In the genomic region with DNA sequence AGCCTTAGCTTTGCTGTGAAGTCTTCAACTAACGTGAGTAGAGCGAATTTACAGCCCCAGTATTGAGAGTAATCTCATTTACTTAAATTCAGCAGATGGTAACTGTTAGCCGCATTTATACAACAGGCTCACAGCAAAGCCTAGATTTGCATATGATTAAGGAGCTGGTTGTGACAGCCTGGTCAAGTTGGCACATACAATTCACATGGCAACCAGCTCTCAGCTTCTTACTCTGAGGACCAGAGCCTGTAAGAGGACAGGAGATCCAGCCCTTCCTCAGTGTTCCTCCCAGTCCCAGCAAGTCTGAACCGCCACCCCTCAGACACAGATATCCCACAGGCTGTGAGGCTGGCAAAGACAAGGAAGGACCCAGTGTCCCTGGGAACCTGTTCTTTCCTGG, we compare ENCODE assay signal across 14 mouse cellular contexts.
A peak's percentile ranks its signal among the peaks of the same experiment; 100 is the strongest.
DNase-seq lines count a peak whose midpoint lies in the region; ATAC-seq and TF ChIP-seq lines count a peak whose summit lies in the region.
"Had no signal": no experiment of that assay in that cellular context is flagged by ENCODE, and none has a peak within 500 bp of the region (broad histone marks: within the 10 kb centered on the region; RNA-seq: fewer than 3 reads in every experiment).

No protein-coding gene starts in this region.

- H3K4me2 ChIP-seq in hindbrain, embryonic 16.5 days (ENCODE audit: low read length) = no peak overlapping the region
- no peak overlapping the region for H3K4me2 ChIP-seq in hindbrain, embryonic 11.5 days (replicated peaks; ENCODE audit: low read depth, low read length)
- H3K4me2 ChIP-seq in midbrain, embryonic 14.5 days (ENCODE audit: low read length) = no peak overlapping the region
- H3K4me2 ChIP-seq: heart, embryonic 13.5 days; limb, embryonic 13.5 days had no signal

- H3K9me3 ChIP-seq in hindbrain, embryonic 16.5 days (ENCODE audit: control insufficient read depth, low read length) = 0 out of 2 replicates have a peak, but pooled peaks cover 2% of the 10 kb centered on the region
- no peaks in the 10 kb centered on the region for H3K9me3 ChIP-seq in hindbrain, embryonic 11.5 days (ENCODE audit: control insufficient read depth, low read length)
- no peaks in the 10 kb centered on the region for H3K9me3 ChIP-seq in midbrain, embryonic 14.5 days (ENCODE audit: control insufficient read depth, low read length)
- H3K9me3 ChIP-seq: heart, embryonic 13.5 days; limb, embryonic 13.5 days had no signal

- no peaks in the 10 kb centered on the region for H3K27me3 ChIP-seq in hindbrain, embryonic 16.5 days (replicated peaks; ENCODE audit: control insufficient read depth, insufficient read depth, low read length)
- H3K27me3 ChIP-seq in hindbrain, embryonic 11.5 days (ENCODE audit: control insufficient read depth, insufficient read depth, low read length) = no peaks in the 10 kb centered on the region
- no peaks in the 10 kb centered on the region for H3K27me3 ChIP-seq in midbrain, embryonic 14.5 days (ENCODE audit: control insufficient read depth, insufficient read depth, low read length)
- H3K27me3 ChIP-seq: CH12.LX; heart, embryonic 13.5 days; limb, embryonic 13.5 days had no signal

- no peak overlapping the region for H3K4me3 ChIP-seq in hindbrain, embryonic 16.5 days (ENCODE audit: low read length)
- no peak overlapping the region for H3K4me3 ChIP-seq in hindbrain, embryonic 11.5 days (ENCODE audit: low read depth, low read length)
- H3K4me3 ChIP-seq in cortical plate, adult 2 months (ENCODE audit: insufficient read depth, low read length) = no peak overlapping the region
- no peak overlapping the region for H3K4me3 ChIP-seq in midbrain, embryonic 14.5 days (replicated peaks; ENCODE audit: low read depth, low read length)
- H3K4me3 ChIP-seq: erythroblast, embryonic 14.5 days; heart, embryonic 13.5 days; limb, embryonic 13.5 days had no signal

- H3K4me1 ChIP-seq in hindbrain, embryonic 16.5 days (ENCODE audit: control insufficient read depth, insufficient read depth, low read depth, low read length) = peaks cover 6% of the 10 kb centered on the region; the same call in 1 of the 2 replicates
- no peaks in the 10 kb centered on the region for H3K4me1 ChIP-seq in hindbrain, embryonic 11.5 days (replicated peaks; ENCODE audit: control insufficient read depth, insufficient read depth, low read length)
- peaks cover 18% of the 10 kb centered on the region for H3K4me1 ChIP-seq in cortical plate, adult 2 months (ENCODE audit: control insufficient read depth, insufficient read depth, low read length)
- peaks cover 23% of the 10 kb centered on the region for H3K4me1 ChIP-seq in midbrain, embryonic 14.5 days (ENCODE audit: control insufficient read depth, insufficient read depth, low read length)

- no peaks in the 10 kb centered on the region for H3K36me3 ChIP-seq in hindbrain, embryonic 16.5 days (ENCODE audit: control insufficient read depth, insufficient read depth, low read length)
- H3K36me3 ChIP-seq in hindbrain, embryonic 11.5 days (ENCODE audit: control insufficient read depth, insufficient read depth, low read length) = no peaks in the 10 kb centered on the region
- no peaks in the 10 kb centered on the region for H3K36me3 ChIP-seq in midbrain, embryonic 14.5 days (ENCODE audit: control insufficient read depth, insufficient read depth, low read length)
- H3K36me3 ChIP-seq: heart, embryonic 13.5 days; limb, embryonic 13.5 days had no signal

- no peak for TF ChIP-seq CTCF in cortical plate, adult 2 months (IDR thresholded peaks at IDR 0.05; ENCODE audit: extremely low read depth, insufficient read depth, low read length)

- ATAC-seq in hindbrain, embryonic 16.5 days = peak; percentile 5; the same call in 1 of the 2 replicates
- no peak for ATAC-seq in hindbrain, embryonic 11.5 days (ENCODE audit: low FRiP score)
- peak; percentile 31; the same call in 1 of the 2 replicates for ATAC-seq in midbrain, embryonic 14.5 days (ENCODE audit: low FRiP score, low TSS enrichment)

- no peak for DNase-seq in hindbrain, embryonic 11.5 days (ENCODE audit: low spot score)
- peak; percentile 73 for DNase-seq in brain, adult 2 months (ENCODE audit: low read depth, low spot score)
- DNase-seq in midbrain, embryonic 14.5 days = peak; percentile 63
- DNase-seq in urinary bladder, postnatal 25 days (ENCODE audit: low spot score) = no peak
- no peak for DNase-seq in heart, postnatal 10 days
- DNase-seq: gastrocnemius, postnatal 25 days; kidney, postnatal 10 days; lung, adult 2 months had no signal

- H3K9ac ChIP-seq in hindbrain, embryonic 16.5 days (ENCODE audit: low read depth, low read length) = no peak overlapping the region
- no peak overlapping the region for H3K9ac ChIP-seq in hindbrain, embryonic 11.5 days (ENCODE audit: low read depth, low read length)
- no peak overlapping the region for H3K9ac ChIP-seq in midbrain, embryonic 14.5 days (replicated peaks; ENCODE audit: low read length)
- H3K9ac ChIP-seq: heart, embryonic 13.5 days; limb, embryonic 13.5 days had no signal

- intact Hi-C loops in heart, postnatal 10 days (cut with DNase I) = no loop called here

- no peak overlapping the region for H3K27ac ChIP-seq in hindbrain, embryonic 16.5 days (ENCODE audit: low read depth, low read length)
- no peak overlapping the region for H3K27ac ChIP-seq in hindbrain, embryonic 11.5 days (ENCODE audit: low read depth, low read length)
- 0 out of 2 replicates have a peak overlapping the region, but pooled peaks have one; percentile 48 for H3K27ac ChIP-seq in cortical plate, adult 2 months (ENCODE audit: insufficient read depth, low read length)
- peak overlapping the region; percentile 6; the same call in 1 of the 2 replicates for H3K27ac ChIP-seq in midbrain, embryonic 14.5 days (replicated peaks; ENCODE audit: low read depth, low read length)
- H3K27ac ChIP-seq: heart, embryonic 13.5 days; limb, embryonic 13.5 days had no signal

- no peak for TF ChIP-seq POLR2A in cortical plate, adult 2 months (IDR thresholded peaks at IDR 0.05; ENCODE audit: extremely low read depth, insufficient read depth, low read length)

- WGBS in hindbrain, embryonic 16.5 days = 44% methylated on average over 4 of the region's 4 CpGs
- 71% methylated on average over 4 of the region's 4 CpGs for WGBS in hindbrain, embryonic 11.5 days
- 29% methylated on average over 4 of the region's 4 CpGs for WGBS in midbrain, embryonic 14.5 days

Comparison
In these comparisons a context has a peak if more than half of its experiments do, and no peak if none do; other contexts are left out.
1. H3K27ac ChIP-seq: peak in cortical plate, adult 2 months (single experiment) and midbrain, embryonic 14.5 days (single experiment); none in hindbrain, embryonic 16.5 days (single experiment) and hindbrain, embryonic 11.5 days (single experiment).
2. DNase-seq: peak in brain, adult 2 months (single experiment) and midbrain, embryonic 14.5 days (single experiment); none in hindbrain, embryonic 11.5 days (single experiment), urinary bladder, postnatal 25 days (single experiment) and heart, postnatal 10 days (0 of 2).